Mouse (Mus musculus) forebrain, embryonic 15.5 days (tissue): ENCODE data around the gene P2rx7. TPM values are rescaled to one million over a fixed set of nuclear protein-coding genes. Genes with fewer than 3 reads are reported as not detected.

ENCODE experiments used
- microRNA-seq: library from miRNA; unstranded; fragments of <30 nt; microRNA quantifications from one replicate; pipeline ENCODE4, GENCODE M21; 2016
- polyA plus RNA-seq: library from polyadenylated mRNA; unstranded; fragments of >200 nt; fragmentation: Nextera tagmentation; extraction: Ambion mirVana; gene quantifications from 2 replicates; pipeline ENCODE4 v1.2.1, GENCODE M21; 2015

The P2rx7 gene
- polyA plus RNA-seq, 1 experiment from 2014 or later = 1.8 TPM

Small RNAs within 50 kb of the gene (microRNA-seq; reads per million reads assigned to microRNA genes)
- gene Mir8115 = not detected

Other genes starting within 250 kb of the P2rx7 start
- gene Anapc7, start 222.2 kb upstream of the P2rx7 start, polyA plus RNA-seq = 53.3 and 54.2 TPM in 2 replicates
- 38.5 and 39.1 TPM in 2 replicates for gene Atp2a2, start 141.7 kb upstream of the P2rx7 start, polyA plus RNA-seq
- gene Ift81, start 29.4 kb upstream of the P2rx7 start, polyA plus RNA-seq = 64.3 and 67.0 TPM in 2 replicates
- 8.8 and 9.4 TPM in 2 replicates for gene P2rx4, start 63.6 kb downstream of the P2rx7 start, polyA plus RNA-seq
- gene Camkk2, start 135.5 kb downstream of the P2rx7 start, polyA plus RNA-seq = 62.1 and 62.9 TPM in 2 replicates
- gene Anapc5, start 177.4 kb downstream of the P2rx7 start, polyA plus RNA-seq = 538 and 543 TPM in 2 replicates
- 50.9 and 52.9 TPM in 2 replicates for gene Rnf34, start 206.1 kb downstream of the P2rx7 start, polyA plus RNA-seq